Comparison of ENCODE assay signal across 8 mouse cellular contexts in genomic region chr5:89384204-89384603, GRCm38 (mm10).
DNase-seq lines count a peak whose midpoint lies in the region; ATAC-seq lines count a peak whose summit lies in the region.

No protein-coding gene starts in this region.

- H3K36me3 ChIP-seq in limb, embryonic 13.5 days, result no peaks in the 10 kb centered on the region
- no peaks in the 10 kb centered on the region for H3K36me3 ChIP-seq in limb, embryonic 10.5 days
- H3K36me3 ChIP-seq in forebrain, embryonic 14.5 days (ENCODE audit: control insufficient read depth, insufficient read depth, low read length), result no peaks in the 10 kb centered on the region
- no peaks in the 10 kb centered on the region for H3K36me3 ChIP-seq in splenic B cell, adult 2 months (ENCODE audit: control insufficient read depth, insufficient read depth, low read length, poor library complexity, severe bottlenecking)
- no peaks in the 10 kb centered on the region for H3K36me3 ChIP-seq in heart, embryonic 12.5 days

- no peak overlapping the region for H3K9ac ChIP-seq in limb, embryonic 13.5 days
- H3K9ac ChIP-seq in forebrain, embryonic 14.5 days (ENCODE audit: low read length), result no peak overlapping the region
- no peak overlapping the region for H3K9ac ChIP-seq in heart, embryonic 12.5 days

- H3K27me3 ChIP-seq in limb, embryonic 13.5 days, result no peaks in the 10 kb centered on the region
- H3K27me3 ChIP-seq in limb, embryonic 10.5 days (ENCODE audit: low read depth, poor library complexity, severe bottlenecking), result no peaks in the 10 kb centered on the region
- no peaks in the 10 kb centered on the region for H3K27me3 ChIP-seq in forebrain, embryonic 14.5 days (replicated peaks; ENCODE audit: control insufficient read depth, insufficient read depth, low read length)
- H3K27me3 ChIP-seq in splenic B cell, adult 2 months (ENCODE audit: control insufficient read depth, insufficient read depth, low read length, poor library complexity, severe bottlenecking), result no peaks in the 10 kb centered on the region
- H3K27me3 ChIP-seq in heart, embryonic 12.5 days (replicated peaks), result no peaks in the 10 kb centered on the region

- DNase-seq in limb, embryonic 10.5 days (ENCODE audit: low spot score), result no peak
- peak; percentile 26 for DNase-seq in brain, embryonic 18.5 days (ENCODE audit: low read depth, low spot score)
- peak; percentile 82 for DNase-seq in forebrain, embryonic 14.5 days (ENCODE audit: low spot score)
- DNase-seq in left cerebral cortex, postnatal 4 days, result peak; percentile 4
- DNase-seq in splenic B cell, adult 2 months (ENCODE audit: low read depth, low spot score), result peak; percentile 1
- DNase-seq in spleen, postnatal 36 days (ENCODE audit: low spot score in 2 of 2), result no peak

- no peak overlapping the region for H3K27ac ChIP-seq in limb, embryonic 13.5 days
- H3K27ac ChIP-seq in limb, embryonic 10.5 days, result no peak overlapping the region
- no peak overlapping the region for H3K27ac ChIP-seq in forebrain, embryonic 14.5 days (ENCODE audit: low read depth, low read length)
- no peak overlapping the region for H3K27ac ChIP-seq in heart, embryonic 12.5 days (ENCODE audit: poor library complexity, severe bottlenecking)

- H3K4me2 ChIP-seq in limb, embryonic 13.5 days (replicated peaks), result no peak overlapping the region
- H3K4me2 ChIP-seq in forebrain, embryonic 14.5 days (ENCODE audit: low read length), result no peak overlapping the region
- H3K4me2 ChIP-seq in heart, embryonic 12.5 days, result no peak overlapping the region

- no peaks in the 10 kb centered on the region for H3K4me1 ChIP-seq in limb, embryonic 13.5 days
- no peaks in the 10 kb centered on the region for H3K4me1 ChIP-seq in limb, embryonic 10.5 days
- H3K4me1 ChIP-seq in forebrain, embryonic 14.5 days (ENCODE audit: control insufficient read depth, insufficient read depth, low read length), result no peaks in the 10 kb centered on the region
- no peaks in the 10 kb centered on the region for H3K4me1 ChIP-seq in heart, embryonic 12.5 days (replicated peaks)

- H3K4me3 ChIP-seq in limb, embryonic 13.5 days, result no peak overlapping the region
- H3K4me3 ChIP-seq in limb, embryonic 10.5 days, result no peak overlapping the region
- H3K4me3 ChIP-seq in forebrain, embryonic 14.5 days (ENCODE audit: low read depth, low read length), result no peak overlapping the region
- H3K4me3 ChIP-seq in heart, embryonic 12.5 days, result no peak overlapping the region

- H3K9me3 ChIP-seq in limb, embryonic 13.5 days, result no peaks in the 10 kb centered on the region
- no peaks in the 10 kb centered on the region for H3K9me3 ChIP-seq in limb, embryonic 10.5 days (replicated peaks)
- H3K9me3 ChIP-seq in forebrain, embryonic 14.5 days (replicated peaks; ENCODE audit: control insufficient read depth, low read length), result no peaks in the 10 kb centered on the region
- no peaks in the 10 kb centered on the region for H3K9me3 ChIP-seq in heart, embryonic 12.5 days (replicated peaks)

- 30% methylated on average over 5 of the region's 5 CpGs for WGBS in limb, embryonic 13.5 days
- 38% methylated on average over 5 of the region's 5 CpGs for WGBS in limb, embryonic 10.5 days
- 48% methylated on average over 5 of the region's 5 CpGs for WGBS in forebrain, embryonic 14.5 days
- WGBS in heart, embryonic 12.5 days, result 29% methylated on average over 5 of the region's 5 CpGs

- intact Hi-C loops in left cerebral cortex, postnatal 4 days (cut with DNase I), result loop anchor here (10.0 kb wide), 2 partner anchors 499 to 689 kb away; partner anchors contain the start of gene Slc4a4

- ATAC-seq in limb, embryonic 13.5 days (ENCODE audit: low FRiP score, low read depth), result peak; percentile 15; the same call in 1 of the 2 replicates
- ATAC-seq in forebrain, embryonic 14.5 days, result peak; percentile 80
- ATAC-seq in heart, embryonic 12.5 days (ENCODE audit: insufficient number of reproducible peaks, low FRiP score), result no peak

Comparison
In these comparisons a context has a peak if more than half of its experiments do, and no peak if none do; other contexts are left out.
1. DNase-seq: peak in brain, embryonic 18.5 days (single experiment), forebrain, embryonic 14.5 days (single experiment), left cerebral cortex, postnatal 4 days (single experiment) and splenic B cell, adult 2 months (single experiment); none in limb, embryonic 10.5 days (single experiment) and spleen, postnatal 36 days (0 of 2).